Mouse (Mus musculus) adrenal gland, adult (tissue): ENCODE results near the gene Tbc1d25.

Experiments used
- DNase-seq, 2 experiments: peaks; one replicate each; pipeline ENCODE4 v3.0.0; 2022 to 2023; ENCODE audit warnings: low spot score in 1 of 2; ENCODE audit not compliant: inconsistent age in 2 of 2

The Tbc1d25 gene

DNA sequence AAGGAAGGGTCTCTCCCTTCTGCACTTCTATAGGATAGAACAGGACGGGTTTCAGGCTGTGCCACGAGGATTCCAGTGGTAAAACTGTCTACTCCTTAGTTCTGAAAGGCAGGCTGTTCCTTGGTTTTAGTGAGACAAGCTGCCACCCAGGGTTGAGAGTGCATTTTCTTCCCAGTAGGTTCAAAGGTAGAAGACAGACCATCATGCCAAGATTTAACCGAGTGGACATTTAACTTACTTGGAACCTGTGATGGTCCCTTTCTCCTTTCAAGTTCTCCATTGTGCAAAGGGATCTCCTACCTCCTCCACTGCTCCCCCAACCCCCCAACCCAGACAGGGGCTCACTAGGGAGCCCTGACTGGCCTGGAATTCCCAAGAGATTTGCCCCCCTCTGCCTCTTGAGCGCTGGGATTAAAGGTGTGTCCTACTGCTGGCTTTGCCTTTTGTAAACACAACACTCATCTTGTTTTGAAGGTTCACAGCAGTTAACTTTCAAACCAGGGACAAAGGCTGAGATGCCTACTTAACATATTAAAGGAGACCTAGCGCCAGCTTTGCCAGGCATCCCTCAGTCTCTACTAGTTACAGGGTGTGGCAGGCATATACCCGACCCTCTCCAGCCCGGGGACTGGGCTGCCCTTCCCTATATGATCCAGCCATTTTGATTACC is 7.0 kb upstream of the Tbc1d25 start:
- no peak for DNase-seq

DNA sequence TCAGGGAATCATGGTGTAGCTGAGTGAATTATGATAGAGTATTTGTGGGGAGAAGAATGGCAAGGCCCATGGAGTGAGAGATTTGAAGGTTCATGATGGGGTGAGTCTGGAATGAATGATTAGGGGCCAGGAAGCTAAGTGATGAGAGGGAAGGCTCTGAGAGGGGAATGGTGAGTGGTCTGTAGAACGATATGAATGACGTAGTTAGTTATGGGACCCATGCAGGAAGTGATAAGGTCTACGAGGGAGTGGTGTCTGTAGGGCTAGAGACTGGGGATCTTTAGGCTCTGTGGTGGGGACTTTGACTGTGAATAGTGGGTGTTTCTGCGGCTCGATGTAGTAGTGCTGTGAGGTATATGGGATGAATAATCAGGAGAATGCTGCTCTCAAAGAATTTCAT is 3.7 kb upstream of the Tbc1d25 start:
- DNase-seq, result no peak

DNA sequence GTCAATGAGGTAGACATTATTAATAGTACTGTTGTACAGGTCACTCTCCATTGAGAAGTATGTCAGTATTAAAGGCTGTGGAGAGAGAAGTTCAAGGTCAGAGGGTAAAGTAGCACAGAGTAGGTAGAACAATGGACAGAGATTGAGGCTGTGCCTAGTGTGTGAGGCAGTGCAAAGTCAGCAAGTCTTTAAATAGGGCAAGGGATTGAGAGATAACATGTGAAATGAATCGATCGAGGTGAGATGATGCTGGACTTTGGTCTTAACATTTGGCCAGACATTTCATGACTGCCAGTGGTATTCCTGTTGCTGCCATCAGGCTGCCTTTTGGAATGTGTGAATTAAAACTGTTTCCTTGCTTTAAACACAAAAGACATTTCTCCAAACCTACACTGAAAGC is 2.9 kb upstream of the Tbc1d25 start:
- DNase-seq, result no peak

DNA sequence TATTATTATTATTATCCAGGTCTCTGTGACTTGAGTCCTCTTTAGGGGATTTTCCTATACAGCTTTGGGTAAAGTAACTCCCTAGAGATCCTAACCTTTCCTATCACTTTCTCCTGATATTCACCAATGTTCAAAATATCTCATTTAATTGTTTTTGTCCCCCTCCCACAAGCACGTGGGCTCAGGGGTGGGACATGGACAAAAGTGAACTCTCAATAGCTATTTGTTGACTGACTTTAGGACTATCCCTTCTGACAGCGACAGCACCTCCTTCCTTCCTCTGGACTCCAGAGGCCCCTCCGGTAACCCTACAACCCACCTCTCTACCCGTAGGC is 845 bp downstream of the Tbc1d25 start:
- DNase-seq, result no peak

GRCm38 (mm10) chrX:8167716-8168647 is 8.0 kb downstream of the Tbc1d25 start:
- no peak for DNase-seq

- no peak for DNase-seq
Observed at GRCm38 (mm10) chrX:8164471-8164870, 11.5 kb downstream of the Tbc1d25 start.

DNA sequence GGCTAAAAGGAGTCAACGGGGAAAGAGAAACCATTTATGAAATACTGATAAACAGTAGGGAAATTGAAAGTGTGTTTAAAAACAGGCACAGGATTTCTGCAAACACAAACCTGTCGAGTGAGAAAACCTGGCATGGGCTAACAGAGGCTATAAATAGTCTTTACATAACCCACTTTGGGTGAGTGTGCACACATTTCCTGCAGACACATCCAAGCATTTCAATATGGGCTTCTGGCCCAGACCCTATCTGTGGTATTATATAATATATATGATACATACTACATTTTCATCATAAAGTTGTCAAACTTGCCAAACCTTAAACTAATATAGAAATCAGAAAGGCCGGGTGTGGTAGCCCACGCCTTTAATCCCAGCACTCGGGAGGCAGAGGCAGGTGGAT is 12.9 kb downstream of the Tbc1d25 start:
- no peak for DNase-seq

DNA sequence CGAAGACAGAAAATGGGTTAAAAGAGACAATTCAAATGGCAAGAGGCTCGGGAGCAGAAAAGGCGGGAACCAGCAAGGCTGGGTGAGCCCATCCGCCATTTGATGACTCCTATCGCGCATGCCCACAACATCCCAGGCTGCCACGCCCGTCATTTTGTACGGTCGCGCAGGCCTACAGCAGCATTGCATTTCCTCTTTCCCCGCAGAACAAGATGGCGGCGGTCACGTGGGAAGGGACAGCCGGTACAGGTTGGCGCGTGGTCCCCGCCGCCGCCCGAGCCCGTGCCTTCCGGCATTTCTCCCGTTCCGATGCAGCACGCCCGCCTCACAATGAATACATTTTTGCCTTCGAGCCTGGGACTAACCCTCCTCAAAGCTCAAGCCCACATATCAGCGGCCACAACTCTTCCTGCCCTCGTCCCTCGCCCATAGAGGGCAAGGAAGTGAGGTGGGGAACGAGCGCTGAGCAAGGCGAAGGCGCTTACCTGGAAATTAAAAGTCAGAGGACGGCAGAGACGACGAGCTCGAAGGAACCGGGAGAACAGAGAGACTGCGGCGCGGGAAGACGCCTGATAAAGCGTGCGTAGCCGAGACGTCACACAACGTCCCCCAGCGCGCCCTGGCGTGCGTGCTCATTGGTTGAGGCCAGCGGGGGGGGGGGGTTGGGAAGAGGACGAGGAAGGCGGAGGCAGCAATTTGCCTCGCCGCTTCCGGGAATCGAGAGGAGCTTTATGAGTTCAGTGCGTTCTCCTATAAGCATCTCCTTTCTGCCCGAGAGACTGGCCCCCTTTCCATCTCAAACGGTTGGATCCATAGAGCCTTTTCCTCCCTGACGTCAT is 30.6 kb downstream of the Tbc1d25 start, which contains the start of gene Rbm3:
Gene Rbm3 (minus strand): TSS at position 728 of the 839 bp plus-strand sequence.
- DNase-seq, result peak; percentile 88 to 92

DNA sequence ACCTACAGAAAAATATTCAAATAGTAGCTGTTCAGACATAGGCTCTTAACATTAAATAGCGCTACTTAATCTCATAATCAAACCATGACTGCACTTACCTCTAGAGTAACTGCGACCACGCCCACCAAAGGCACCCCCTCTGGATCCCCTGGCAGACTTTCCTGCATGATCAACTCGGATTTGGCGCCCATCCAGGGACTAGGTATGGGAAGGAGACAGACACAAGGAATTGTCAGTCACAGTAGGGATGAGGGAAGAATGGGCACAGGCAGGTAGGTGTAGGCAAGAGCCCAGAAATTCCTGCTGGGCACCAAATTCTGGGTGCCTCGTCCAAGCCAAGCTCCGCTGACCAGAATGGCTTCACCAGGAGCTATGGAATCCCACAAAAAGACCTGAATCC is 32.2 kb downstream of the Tbc1d25 start:
- DNase-seq, result peak in 1 of 2 experiments; percentile 39

DNA sequence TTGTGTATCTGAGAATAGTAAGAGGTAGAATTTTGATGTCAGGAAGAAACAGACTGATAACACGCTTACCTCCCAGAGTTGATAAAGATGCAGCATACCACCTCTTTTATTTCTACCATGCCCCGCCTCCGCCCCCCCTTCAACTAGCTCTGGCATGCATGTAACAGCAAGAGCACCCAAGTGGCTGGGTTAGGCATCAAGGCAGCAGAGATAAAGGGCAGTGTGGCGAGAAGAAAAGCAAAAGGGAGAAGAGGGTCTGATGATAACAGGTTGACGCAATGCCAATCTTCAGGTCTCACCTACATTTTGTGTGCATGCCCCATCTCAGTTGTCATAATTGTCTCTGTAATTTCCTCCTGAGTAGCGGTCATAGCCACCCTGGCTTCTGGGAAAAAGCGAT is 33.0 kb downstream of the Tbc1d25 start:
- DNase-seq, result no peak

DNA sequence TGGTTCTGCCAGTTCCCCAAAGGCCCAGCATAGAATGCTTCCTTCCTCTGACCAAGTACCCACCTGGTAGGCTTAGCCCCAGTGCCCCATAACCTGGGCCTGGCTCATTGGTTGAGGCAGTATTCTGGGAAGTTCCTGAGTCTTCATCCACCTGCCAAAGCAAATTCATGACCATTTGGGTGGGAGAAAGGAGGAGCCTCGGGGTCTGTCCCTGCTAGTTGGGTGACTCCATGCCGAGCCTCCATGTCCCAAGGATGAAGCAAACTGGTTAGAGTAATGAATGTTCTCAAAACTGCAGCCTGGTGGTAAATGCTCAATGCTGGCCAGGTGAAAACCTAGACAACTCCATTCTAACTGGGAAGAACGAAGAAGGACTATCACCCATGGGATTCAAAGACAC is 34.9 kb downstream of the Tbc1d25 start:
- DNase-seq, result no peak

DNA sequence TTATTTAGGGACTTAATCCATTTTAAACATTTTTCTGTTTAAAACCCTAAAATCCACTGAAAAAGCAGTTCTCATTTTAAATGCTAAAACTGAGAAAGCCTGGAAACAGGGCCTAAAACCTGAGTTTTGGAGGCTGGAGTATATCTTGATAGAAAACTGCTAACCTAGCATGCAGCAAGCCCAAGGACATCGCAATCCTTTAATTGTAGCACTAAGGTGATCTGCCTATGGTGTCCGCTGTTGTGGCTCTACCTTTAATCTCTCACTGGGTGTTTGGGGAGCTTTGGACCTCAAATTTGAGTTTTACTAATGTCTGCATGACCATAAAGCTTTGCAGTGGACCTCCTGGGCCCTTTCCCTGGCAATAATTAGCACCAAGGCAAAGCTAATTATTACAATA is 35.5 kb downstream of the Tbc1d25 start:
- no peak for DNase-seq

GRCm38 (mm10) chrX:8139480-8139879 is 36.5 kb downstream of the Tbc1d25 start:
- no peak for DNase-seq

DNA sequence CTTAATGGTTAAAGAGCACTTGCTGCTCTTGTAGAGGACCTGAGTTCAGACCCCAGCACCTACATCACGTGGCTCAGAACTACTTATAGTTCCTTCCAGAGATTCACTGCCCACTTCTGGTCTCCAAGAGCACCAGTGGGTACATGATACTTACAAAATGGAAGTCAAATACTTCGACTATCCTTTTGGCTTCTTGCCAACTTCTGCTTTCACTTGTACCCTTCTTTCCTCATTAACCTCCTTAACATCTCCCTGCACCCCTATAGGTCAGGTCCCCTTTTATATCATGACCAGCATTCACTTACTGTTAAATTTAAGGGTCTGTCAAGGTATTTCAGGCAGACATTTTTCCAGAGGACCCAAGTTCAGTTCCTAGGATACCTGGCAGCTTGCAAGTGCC is 40.1 kb downstream of the Tbc1d25 start:
- DNase-seq, result peak in 1 of 2 experiments; percentile 44

DNA sequence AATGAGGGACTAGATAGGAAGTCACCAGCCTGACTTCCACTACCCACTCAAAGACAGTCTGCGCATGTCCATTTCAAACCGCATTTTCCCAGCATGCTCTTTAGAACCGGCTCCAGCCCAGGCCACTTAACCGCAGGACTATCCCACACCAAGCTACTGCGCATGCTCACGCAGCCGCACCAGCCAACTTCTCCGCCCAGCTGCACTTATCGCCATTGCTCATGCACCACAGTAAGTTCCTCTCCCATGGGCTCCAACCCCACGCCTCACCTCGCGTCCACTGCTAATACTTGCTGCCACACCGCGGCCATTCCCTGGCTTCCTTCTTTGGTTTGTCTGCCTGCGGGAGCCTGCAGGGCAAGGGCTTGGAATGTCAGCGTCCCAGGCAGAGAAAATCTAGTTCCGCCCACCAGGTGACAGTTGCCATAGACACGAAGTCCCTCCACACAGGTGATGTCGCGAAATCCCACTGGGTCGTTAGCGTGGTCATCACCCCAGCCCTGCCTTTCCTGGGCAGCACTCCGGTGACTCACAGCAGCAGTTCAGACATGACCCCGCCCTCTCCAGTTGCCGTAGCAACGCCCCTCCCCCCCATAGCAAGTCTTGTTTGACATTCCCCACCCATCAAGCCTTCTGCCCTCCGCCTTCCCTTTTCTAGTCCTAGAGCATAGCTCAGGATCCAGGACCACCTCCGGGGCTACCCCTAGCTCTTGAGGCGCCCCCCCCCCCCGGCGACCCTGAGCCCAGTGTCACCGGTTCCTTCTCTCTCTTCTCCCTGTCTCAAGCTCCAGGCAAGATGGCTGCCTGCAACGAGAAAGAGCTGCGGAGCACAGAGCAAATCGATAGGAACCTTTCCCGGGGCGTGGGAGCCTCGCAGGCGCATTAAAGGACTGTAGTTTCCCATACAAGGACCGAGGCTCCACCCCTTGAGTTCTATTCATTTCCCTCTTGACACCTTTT is 43.7 kb downstream of the Tbc1d25 start, which contains the start of gene Wdr13:
Gene Wdr13 (minus strand): TSS at position 876 of the 960 bp plus-strand sequence.
- DNase-seq, result peak; percentile 93 to 96

GRCm38 (mm10) chrX:8131393-8131792 is 44.6 kb downstream of the Tbc1d25 start:
- DNase-seq, result peak; percentile 38 to 52

DNA sequence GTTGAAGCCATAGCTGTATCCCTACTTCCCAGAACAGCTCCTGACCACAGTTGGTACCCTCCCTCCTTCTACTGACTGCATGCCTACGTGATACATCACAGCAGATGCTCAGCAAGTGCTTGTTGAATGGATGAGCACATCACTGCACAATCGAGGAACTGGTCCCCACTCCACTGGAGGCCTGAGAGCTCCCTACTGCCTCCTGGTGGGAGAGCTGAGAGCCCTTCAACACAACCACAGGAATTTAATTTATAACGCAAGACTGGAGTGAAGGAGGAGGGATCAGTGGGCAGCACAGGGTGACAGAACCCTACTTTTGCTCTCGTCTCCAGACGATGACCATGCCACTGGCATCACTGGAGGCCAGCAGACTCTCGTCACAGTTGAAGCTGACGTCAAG is 50.7 kb downstream of the Tbc1d25 start:
- DNase-seq, result no peak

GRCm38 (mm10) chrX:8123821-8124470 is 52.0 kb downstream of the Tbc1d25 start:
- DNase-seq, result no peak

GRCm38 (mm10) chrX:8117264-8117663 is 58.7 kb downstream of the Tbc1d25 start:
- DNase-seq, result no peak

DNA sequence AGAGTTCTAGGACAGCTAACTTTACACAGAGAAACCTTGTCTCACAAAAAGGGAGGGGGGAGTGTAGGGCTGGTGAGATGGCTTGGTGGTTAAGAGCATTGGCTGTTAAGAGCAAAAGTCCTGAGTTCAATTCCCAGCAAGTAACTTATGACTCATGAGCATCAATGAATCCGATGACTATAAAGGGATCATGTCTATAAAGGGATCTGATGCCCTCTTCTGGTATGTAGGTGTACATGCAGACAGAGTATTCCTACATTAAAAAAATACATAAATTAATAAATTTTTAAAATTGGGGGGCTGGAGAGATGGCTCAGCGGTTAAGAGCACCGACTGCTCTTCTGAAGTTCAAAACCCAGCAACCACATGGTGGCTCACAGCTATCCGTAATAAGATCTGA is 60.7 kb downstream of the Tbc1d25 start:
- DNase-seq, result peak in 1 of 2 experiments; percentile 27
